Mouse (Mus musculus): ENCODE measurements around the gene Hscb. TPM values are rescaled to one million over a fixed set of nuclear protein-coding genes. Genes with fewer than 3 reads are reported as not detected.
"Not testable (repeated sequence)": the region's sequence is repeated elsewhere in the genome, so short reads cannot be mapped to it uniquely, and the experiment has no call there.

Gene Hscb
- polyA plus RNA-seq, 1 experiment from 2014 or later, result 30.2 TPM

GRCm38 (mm10) chr5:110840465-110840864 lies 888 bp upstream of the Hscb start:
- ATAC-seq (replicated peaks; ENCODE audit: insufficient number of reproducible peaks, low FRiP score, low TSS enrichment), result no peak
- Histone ChIP-seq H3K36me3 (ENCODE audit: control insufficient read depth, insufficient read depth, low read length) (peaks cover 12% of the 10 kb centered on the region), H3K4me3 (ENCODE audit: low read depth, low read length) (peak overlapping the region; percentile 57), H3K9me3 (replicated peaks; ENCODE audit: control insufficient read depth, low read length) (no peaks in the 10 kb centered on the region), H3K4me2 (peak overlapping the region; percentile 80), H3K9ac (ENCODE audit: low read depth, low read length) (peak overlapping the region; percentile 76), H3K27ac (ENCODE audit: low read depth, low read length) (peak overlapping the region; percentile 70), H3K4me1 (ENCODE audit: control insufficient read depth, insufficient read depth, low read length) (peaks cover 13% of the 10 kb centered on the region), H3K27me3 (ENCODE audit: control insufficient read depth, insufficient read depth, low read length) (no peaks in the 10 kb centered on the region)
- 14% methylated on average over 4 of the region's 4 CpGs for WGBS (ENCODE audit: insufficient replicate concordance)

- ATAC-seq (replicated peaks; ENCODE audit: insufficient number of reproducible peaks, low FRiP score, low TSS enrichment), result peak; percentile 15
- peak overlapping the region; percentile 77 for H3K9ac ChIP-seq (ENCODE audit: low read depth, low read length)
- H3K4me2 ChIP-seq, result peak overlapping the region; percentile 67
- peaks cover 7% of the 10 kb centered on the region for H3K36me3 ChIP-seq (ENCODE audit: control insufficient read depth, insufficient read depth, low read length)
- 5% methylated on average over 28 of the region's 28 CpGs for WGBS (ENCODE audit: insufficient replicate concordance)
- peak overlapping the region; percentile 57 for H3K4me3 ChIP-seq (ENCODE audit: low read depth, low read length)
- H3K27ac ChIP-seq (ENCODE audit: low read depth, low read length), result peak overlapping the region; percentile 68
- H3K9me3 ChIP-seq (replicated peaks; ENCODE audit: control insufficient read depth, low read length), result no peaks in the 10 kb centered on the region
- H3K4me1 ChIP-seq (ENCODE audit: control insufficient read depth, insufficient read depth, low read length), result peaks cover 13% of the 10 kb centered on the region
- H3K27me3 ChIP-seq (ENCODE audit: control insufficient read depth, insufficient read depth, low read length), result no peaks in the 10 kb centered on the region
Observed at GRCm38 (mm10) chr5:110839038-110839677, 419 bp downstream of the Hscb start.

GRCm38 (mm10) chr5:110838016-110838415 lies 1.6 kb downstream of the Hscb start:
- peak overlapping the region; percentile 67; the same call in 1 of the 2 replicates for H3K4me2 ChIP-seq
- not testable (repeated sequence) for H3K36me3 ChIP-seq (ENCODE audit: control insufficient read depth, insufficient read depth, low read length); ATAC-seq (replicated peaks; ENCODE audit: insufficient number of reproducible peaks, low FRiP score, low TSS enrichment); H3K9ac ChIP-seq (ENCODE audit: low read depth, low read length); H3K9me3 ChIP-seq (replicated peaks; ENCODE audit: control insufficient read depth, low read length); H3K27me3 ChIP-seq (ENCODE audit: control insufficient read depth, insufficient read depth, low read length); H3K4me3 ChIP-seq (ENCODE audit: low read depth, low read length); H3K27ac ChIP-seq (ENCODE audit: low read depth, low read length)
- H3K4me1 ChIP-seq (ENCODE audit: control insufficient read depth, insufficient read depth, low read length), result peaks cover 13% of the 10 kb centered on the region
- WGBS (ENCODE audit: insufficient replicate concordance), result 77% methylated on average over 5 of the region's 5 CpGs

- H3K4me1 ChIP-seq (ENCODE audit: control insufficient read depth, insufficient read depth, low read length), result peaks cover 13% of the 10 kb centered on the region
- peak overlapping the region; percentile 16; the same call in 1 of the 2 replicates for H3K4me3 ChIP-seq (ENCODE audit: low read depth, low read length)
- H3K9me3 ChIP-seq (replicated peaks; ENCODE audit: control insufficient read depth, low read length), result no peaks in the 10 kb centered on the region
- 4% methylated on average over 3 of the region's 3 CpGs for WGBS (ENCODE audit: insufficient replicate concordance)
- H3K36me3 ChIP-seq (ENCODE audit: control insufficient read depth, insufficient read depth, low read length), result no peaks in the 10 kb centered on the region
- peak; percentile 60 for ATAC-seq (replicated peaks; ENCODE audit: insufficient number of reproducible peaks, low FRiP score, low TSS enrichment)
- 0 out of 2 replicates have a peak overlapping the region, but pooled peaks have one; percentile 22 for H3K9ac ChIP-seq (ENCODE audit: low read depth, low read length)
- H3K27ac ChIP-seq (ENCODE audit: low read depth, low read length), result peak overlapping the region; percentile 76
- no peaks in the 10 kb centered on the region for H3K27me3 ChIP-seq (ENCODE audit: control insufficient read depth, insufficient read depth, low read length)
- peak overlapping the region; percentile 48 for H3K4me2 ChIP-seq
Observed at GRCm38 (mm10) chr5:110835959-110836358, 3.6 kb downstream of the Hscb start.

GRCm38 (mm10) chr5:110831036-110831720 lies 8.4 kb downstream of the Hscb start:
- H3K9me3 ChIP-seq (replicated peaks; ENCODE audit: control insufficient read depth, low read length), result no peaks in the 10 kb centered on the region
- no peak overlapping the region for H3K4me2 ChIP-seq
- H3K9ac ChIP-seq (ENCODE audit: low read depth, low read length), result no peak overlapping the region
- WGBS (ENCODE audit: insufficient replicate concordance), result 85% methylated on average over 5 of the region's 5 CpGs
- no peaks in the 10 kb centered on the region for H3K27me3 ChIP-seq (ENCODE audit: control insufficient read depth, insufficient read depth, low read length)
- peaks cover 5% of the 10 kb centered on the region for H3K4me1 ChIP-seq (ENCODE audit: control insufficient read depth, insufficient read depth, low read length)
- no peaks in the 10 kb centered on the region for H3K36me3 ChIP-seq (ENCODE audit: control insufficient read depth, insufficient read depth, low read length)
- H3K27ac ChIP-seq (ENCODE audit: low read depth, low read length), result no peak overlapping the region
- no peak overlapping the region for H3K4me3 ChIP-seq (ENCODE audit: low read depth, low read length)
- no peak for ATAC-seq (replicated peaks; ENCODE audit: insufficient number of reproducible peaks, low FRiP score, low TSS enrichment)

- Histone ChIP-seq H3K9me3 (replicated peaks; ENCODE audit: control insufficient read depth, low read length) (no peaks in the 10 kb centered on the region), H3K27me3 (ENCODE audit: control insufficient read depth, insufficient read depth, low read length) (no peaks in the 10 kb centered on the region), H3K9ac (ENCODE audit: low read depth, low read length) (no peak overlapping the region), H3K4me1 (ENCODE audit: control insufficient read depth, insufficient read depth, low read length) (no peaks in the 10 kb centered on the region), H3K27ac (ENCODE audit: low read depth, low read length) (no peak overlapping the region), H3K36me3 (ENCODE audit: control insufficient read depth, insufficient read depth, low read length) (no peaks in the 10 kb centered on the region), H3K4me3 (ENCODE audit: low read depth, low read length) (no peak overlapping the region), H3K4me2 (no peak overlapping the region)
- ATAC-seq (replicated peaks; ENCODE audit: insufficient number of reproducible peaks, low FRiP score, low TSS enrichment), result no peak
- WGBS (ENCODE audit: insufficient replicate concordance), result 88% methylated on average over 5 of the region's 5 CpGs
Observed at GRCm38 (mm10) chr5:110827576-110827975, 12.0 kb downstream of the Hscb start.

GRCm38 (mm10) chr5:110826781-110827495 lies 12.6 kb downstream of the Hscb start:
- Histone ChIP-seq H3K4me3 (ENCODE audit: low read depth, low read length) (no peak overlapping the region), H3K4me2 (no peak overlapping the region), H3K27ac (ENCODE audit: low read depth, low read length) (no peak overlapping the region), H3K9ac (ENCODE audit: low read depth, low read length) (no peak overlapping the region), H3K4me1 (ENCODE audit: control insufficient read depth, insufficient read depth, low read length) (no peaks in the 10 kb centered on the region), H3K9me3 (replicated peaks; ENCODE audit: control insufficient read depth, low read length) (no peaks in the 10 kb centered on the region), H3K36me3 (ENCODE audit: control insufficient read depth, insufficient read depth, low read length) (no peaks in the 10 kb centered on the region), H3K27me3 (ENCODE audit: control insufficient read depth, insufficient read depth, low read length) (no peaks in the 10 kb centered on the region)
- ATAC-seq (replicated peaks; ENCODE audit: insufficient number of reproducible peaks, low FRiP score, low TSS enrichment), result no peak
- WGBS (ENCODE audit: insufficient replicate concordance), result 84% methylated on average over 8 of the region's 8 CpGs

- no peaks in the 10 kb centered on the region for H3K9me3 ChIP-seq (replicated peaks; ENCODE audit: control insufficient read depth, low read length)
- no peaks in the 10 kb centered on the region for H3K27me3 ChIP-seq (ENCODE audit: control insufficient read depth, insufficient read depth, low read length)
- no peak overlapping the region for H3K27ac ChIP-seq (ENCODE audit: low read depth, low read length)
- no peaks in the 10 kb centered on the region for H3K36me3 ChIP-seq (ENCODE audit: control insufficient read depth, insufficient read depth, low read length)
- 82% methylated on average over 4 of the region's 4 CpGs for WGBS (ENCODE audit: insufficient replicate concordance)
- no peak overlapping the region for H3K4me3 ChIP-seq (ENCODE audit: low read depth, low read length)
- ATAC-seq (replicated peaks; ENCODE audit: insufficient number of reproducible peaks, low FRiP score, low TSS enrichment), result no peak
- no peak overlapping the region for H3K4me2 ChIP-seq
- H3K4me1 ChIP-seq (ENCODE audit: control insufficient read depth, insufficient read depth, low read length), result no peaks in the 10 kb centered on the region
- no peak overlapping the region for H3K9ac ChIP-seq (ENCODE audit: low read depth, low read length)
Observed at GRCm38 (mm10) chr5:110824421-110824820, 15.2 kb downstream of the Hscb start.
